7 mouse cellular contexts compared by ENCODE assay signal in the genomic region with DNA sequence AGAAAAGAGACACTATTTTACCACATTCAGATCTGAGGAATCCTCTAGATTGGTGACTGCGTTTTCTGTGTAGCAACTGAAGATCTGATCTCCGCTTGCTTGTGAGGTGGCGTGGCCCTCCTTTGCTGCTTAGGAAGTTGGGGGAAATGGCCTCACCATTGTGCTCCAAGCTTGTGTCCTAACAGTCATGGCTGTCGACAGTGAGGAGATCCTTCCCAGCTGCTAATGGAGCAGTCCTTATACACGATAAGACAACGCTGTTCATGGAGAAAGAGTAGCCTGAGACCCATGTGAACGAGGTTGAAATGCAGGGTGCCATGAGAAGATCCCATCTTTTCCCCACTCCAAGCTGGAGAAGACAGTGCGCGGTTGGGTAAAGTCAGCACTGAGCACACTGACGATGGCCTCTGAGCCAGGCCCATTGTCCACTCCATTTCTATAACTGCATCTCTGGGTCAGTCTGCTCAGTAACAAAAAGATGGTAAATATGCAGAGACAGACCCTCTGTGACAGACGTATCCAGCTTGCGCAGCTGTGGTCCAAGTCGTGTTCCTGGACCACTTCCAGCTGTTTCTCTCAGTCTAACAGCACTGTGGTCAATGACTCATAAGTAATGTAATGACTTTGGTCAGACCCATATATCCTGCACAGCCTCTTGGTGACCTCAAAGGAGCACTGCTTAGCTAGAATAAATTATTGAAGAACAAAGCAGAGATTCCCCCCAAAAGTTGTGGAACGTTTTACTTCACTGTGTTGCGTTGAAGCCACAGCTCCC. TPM values are rescaled to one million over a fixed set of nuclear protein-coding genes. Genes with fewer than 3 reads are reported as not detected.
A peak's percentile ranks its signal among the peaks of the same experiment; 100 is the strongest.
DNase-seq lines count a peak whose midpoint lies in the region; ATAC-seq and TF ChIP-seq lines count a peak whose summit lies in the region.

No protein-coding gene starts in this region.

- H3K4me3 ChIP-seq in lung, embryonic 14.5 days (ENCODE audit: low read depth, low read length) = no peak overlapping the region
- no peak overlapping the region for H3K4me3 ChIP-seq in kidney, embryonic 16.5 days (ENCODE audit: low read length)
- H3K4me3 ChIP-seq in stomach, embryonic 15.5 days (replicated peaks) = no peak overlapping the region

- H3K36me3 ChIP-seq in lung, embryonic 14.5 days (ENCODE audit: insufficient read depth) = no peaks in the 10 kb centered on the region
- H3K36me3 ChIP-seq in kidney, embryonic 16.5 days (ENCODE audit: insufficient read depth, low read length) = no peaks in the 10 kb centered on the region
- no peaks in the 10 kb centered on the region for H3K36me3 ChIP-seq in stomach, embryonic 15.5 days

- no peak overlapping the region for H3K9ac ChIP-seq in lung, embryonic 14.5 days
- H3K9ac ChIP-seq in kidney, embryonic 16.5 days (replicated peaks; ENCODE audit: low read length) = no peak overlapping the region
- H3K9ac ChIP-seq in stomach, embryonic 15.5 days = no peak overlapping the region

- no peaks in the 10 kb centered on the region; the same call in 1 of the 2 replicates for H3K9me3 ChIP-seq in lung, embryonic 14.5 days (ENCODE audit: low read depth, low read length)
- no peaks in the 10 kb centered on the region; the same call in 1 of the 2 replicates for H3K9me3 ChIP-seq in kidney, embryonic 16.5 days (ENCODE audit: low read length)
- H3K9me3 ChIP-seq in stomach, embryonic 15.5 days = no peaks in the 10 kb centered on the region

- peak overlapping the region; percentile 90 for H3K27ac ChIP-seq in lung, embryonic 14.5 days (ENCODE audit: low read depth)
- H3K27ac ChIP-seq in kidney, embryonic 16.5 days (ENCODE audit: low read length) = peak overlapping the region; percentile 76
- H3K27ac ChIP-seq in stomach, embryonic 15.5 days = peak overlapping the region; percentile 74

- 0 out of 2 replicates have a peak, but pooled peaks cover 7% of the 10 kb centered on the region for H3K4me1 ChIP-seq in lung, embryonic 14.5 days (ENCODE audit: insufficient read depth)
- H3K4me1 ChIP-seq in kidney, embryonic 16.5 days (ENCODE audit: insufficient read depth, low read length) = no peaks in the 10 kb centered on the region
- peaks cover 7% of the 10 kb centered on the region; the same call in 1 of the 2 replicates for H3K4me1 ChIP-seq in stomach, embryonic 15.5 days

- ATAC-seq in lung, embryonic 14.5 days (ENCODE audit: insufficient read depth) = peak; percentile 96
- peak; percentile 86 for ATAC-seq in granulocyte monocyte progenitor cell, adult 5-6 weeks (replicated peaks; ENCODE audit: poor library complexity, severe bottlenecking)
- peak; percentile 94 for ATAC-seq in kidney, embryonic 16.5 days (ENCODE audit: low FRiP score, low TSS enrichment)
- ATAC-seq in stomach, embryonic 15.5 days (ENCODE audit: insufficient read depth, low FRiP score, low read depth) = peak; percentile 79; the same call in 1 of the 2 replicates
- no peak for ATAC-seq in activated CD4-positive, CD25-positive, alpha-beta regulatory T cell, adult 4 months

- DNase-seq in lung, embryonic 14.5 days = peak; percentile 90
- DNase-seq in lung, postnatal 25 days (ENCODE audit: low spot score) = no peak
- no peak for DNase-seq in embryo, embryonic 11 days

- WGBS in lung, embryonic 14.5 days = 55% methylated on average over 15 of the region's 15 CpGs
- WGBS in kidney, embryonic 16.5 days = 65% methylated on average over 15 of the region's 15 CpGs
- WGBS in stomach, embryonic 15.5 days = 57% methylated on average over 15 of the region's 15 CpGs

- peak overlapping the region; percentile 0; the same call in 1 of the 2 replicates for H3K4me2 ChIP-seq in lung, embryonic 14.5 days
- H3K4me2 ChIP-seq in kidney, embryonic 16.5 days (replicated peaks; ENCODE audit: low read depth, low read length) = no peak overlapping the region
- no peak overlapping the region for H3K4me2 ChIP-seq in stomach, embryonic 15.5 days

- no peaks in the 10 kb centered on the region for H3K27me3 ChIP-seq in lung, embryonic 14.5 days (ENCODE audit: insufficient read depth, low read length)
- H3K27me3 ChIP-seq in kidney, embryonic 16.5 days (ENCODE audit: insufficient read depth, low read length) = no peaks in the 10 kb centered on the region
- H3K27me3 ChIP-seq in stomach, embryonic 15.5 days (replicated peaks) = no peaks in the 10 kb centered on the region

- no peak for TF ChIP-seq CTCF in lung, embryonic 14.5 days (IDR thresholded peaks at IDR 0.05; ENCODE audit: low read depth)

RNA-seq across cellular contexts. Expression of gene Lrrc17, which starts 15.1 kb away (rescaled TPM):
- polyA plus RNA-seq in lung, embryonic 14.5 days (2014; fragmentation: Nextera tagmentation; extraction: Ambion mirVana) = 39.5 and 45.3 TPM in 2 replicates
- total RNA-seq in granulocyte monocyte progenitor cell, adult 5-6 weeks (2014; fragmentation: Nextera tagmentation) = not detected in 2 replicates
- total RNA-seq in granulocyte monocyte progenitor cell, adult 5-6 weeks (2017) = not detected in 2 replicates
- polyA plus RNA-seq in kidney, embryonic 16.5 days (2015; fragmentation: Nextera tagmentation; extraction: Ambion mirVana) = 43.8 and 48.5 TPM in 2 replicates
- 55.3 and 57.7 TPM in 2 replicates for polyA plus RNA-seq in stomach, embryonic 15.5 days (2015; fragmentation: Nextera tagmentation; extraction: Ambion mirVana)
- under 1 TPM in 1 of 2 experiments, not detected in 1; 0.16 TPM for polyA plus RNA-seq in activated CD4-positive, CD25-positive, alpha-beta regulatory T cell, adult 4 months (2017; shearing (Covaris generic))

Comparison
In these comparisons a context has a peak if more than half of its experiments do, and no peak if none do; other contexts are left out.
1. RNA of gene Lrrc17, which starts 15.1 kb away (polyA plus RNA-seq): 55.3 to 57.7 TPM in stomach, embryonic 15.5 days, 43.8 to 48.5 TPM in kidney, embryonic 16.5 days and 39.5 to 45.3 TPM in lung, embryonic 14.5 days; 0.16 TPM in activated CD4-positive, CD25-positive, alpha-beta regulatory T cell, adult 4 months; every median in the first group is over 10 times any median in the second.
2. Peak in every context shown above with its lines, with median percentiles within 50 percentile points of each other: H3K27ac ChIP-seq.